Mouse (Mus musculus): ENCODE results near the gene Gramd1b.

Gramd1b gene

GRCm38 (mm10) chr9:40458559-40459303 is 72.5 kb downstream of the Gramd1b start:
- no peak for DNase-seq (ENCODE audit: low read depth, low spot score)

- DNase-seq (ENCODE audit: low read depth, low spot score), result no peak
Measured at GRCm38 (mm10) chr9:40457448-40457847, 73.7 kb downstream of the Gramd1b start.

- DNase-seq (ENCODE audit: low read depth, low spot score), result no peak
Measured at GRCm38 (mm10) chr9:40456191-40456590, 75.0 kb downstream of the Gramd1b start.

- peak; percentile 88 for DNase-seq (ENCODE audit: low read depth, low spot score)
Measured at GRCm38 (mm10) chr9:40455336-40456185, 75.6 kb downstream of the Gramd1b start.

- DNase-seq (ENCODE audit: low read depth, low spot score), result no peak
Measured at GRCm38 (mm10) chr9:40455020-40455335, 76.2 kb downstream of the Gramd1b start.

- DNase-seq (ENCODE audit: low read depth, low spot score), result peak; percentile 51
Measured at GRCm38 (mm10) chr9:40453889-40454288, 77.3 kb downstream of the Gramd1b start.

GRCm38 (mm10) chr9:40452208-40452607 is 79.0 kb downstream of the Gramd1b start:
- peak; percentile 30 for DNase-seq (ENCODE audit: low read depth, low spot score)

GRCm38 (mm10) chr9:40450776-40451175 is 80.4 kb downstream of the Gramd1b start:
- DNase-seq (ENCODE audit: low read depth, low spot score), result peak; percentile 23

GRCm38 (mm10) chr9:40450417-40450714 is 80.8 kb downstream of the Gramd1b start:
- DNase-seq (ENCODE audit: low read depth, low spot score), result no peak

GRCm38 (mm10) chr9:40449610-40450416 is 81.4 kb downstream of the Gramd1b start:
- peak; percentile 84 for DNase-seq (ENCODE audit: low read depth, low spot score)

- peak; percentile 57 for DNase-seq (ENCODE audit: low read depth, low spot score)
Measured at GRCm38 (mm10) chr9:40448646-40449243, 82.4 kb downstream of the Gramd1b start.

GRCm38 (mm10) chr9:40447265-40447664 is 83.9 kb downstream of the Gramd1b start:
- no peak for DNase-seq (ENCODE audit: low read depth, low spot score)

GRCm38 (mm10) chr9:40444961-40445360 is 86.2 kb downstream of the Gramd1b start:
- no peak for DNase-seq (ENCODE audit: low read depth, low spot score)

GRCm38 (mm10) chr9:40442784-40443183 is 88.4 kb downstream of the Gramd1b start:
- DNase-seq (ENCODE audit: low read depth, low spot score), result no peak

- DNase-seq (ENCODE audit: low read depth, low spot score), result no peak
Measured at GRCm38 (mm10) chr9:40439973-40440687, 91.1 kb downstream of the Gramd1b start.

- no peak for DNase-seq (ENCODE audit: low read depth, low spot score)
Measured at GRCm38 (mm10) chr9:40438731-40439526, 92.3 kb downstream of the Gramd1b start.

GRCm38 (mm10) chr9:40437891-40438290 is 93.3 kb downstream of the Gramd1b start:
- DNase-seq (ENCODE audit: low read depth, low spot score), result no peak

GRCm38 (mm10) chr9:40433286-40433685 is 97.9 kb downstream of the Gramd1b start:
- DNase-seq (ENCODE audit: low read depth, low spot score), result no peak

GRCm38 (mm10) chr9:40430969-40431368 is 100.2 kb downstream of the Gramd1b start:
- DNase-seq (ENCODE audit: low read depth, low spot score), result no peak

- no peak for DNase-seq (ENCODE audit: low read depth, low spot score)
Measured at GRCm38 (mm10) chr9:40427663-40428062, 103.5 kb downstream of the Gramd1b start.

All from CD4-positive helper T cell, adult 2 months (primary cell).